Mouse (Mus musculus) ES-Bruce4 (cell line): ENCODE data around the gene Zbtb42.

Experiments
- CTCF ChIP-seq: IDR thresholded peaks from one replicate; pipeline ENCODE4 v1.8.1; 2011; ENCODE audit warnings: low read depth, low read length
- EP300 ChIP-seq: IDR thresholded peaks from 2 replicates; pipeline ENCODE4 v1.6.1; 2011; ENCODE audit warnings: low read depth, low read length; ENCODE audit not compliant: insufficient read depth
- POLR2A ChIP-seq: IDR thresholded peaks from one replicate; pipeline ENCODE4 v1.8.1; 2011; ENCODE audit warnings: low read length; ENCODE audit not compliant: insufficient read depth

DNA sequence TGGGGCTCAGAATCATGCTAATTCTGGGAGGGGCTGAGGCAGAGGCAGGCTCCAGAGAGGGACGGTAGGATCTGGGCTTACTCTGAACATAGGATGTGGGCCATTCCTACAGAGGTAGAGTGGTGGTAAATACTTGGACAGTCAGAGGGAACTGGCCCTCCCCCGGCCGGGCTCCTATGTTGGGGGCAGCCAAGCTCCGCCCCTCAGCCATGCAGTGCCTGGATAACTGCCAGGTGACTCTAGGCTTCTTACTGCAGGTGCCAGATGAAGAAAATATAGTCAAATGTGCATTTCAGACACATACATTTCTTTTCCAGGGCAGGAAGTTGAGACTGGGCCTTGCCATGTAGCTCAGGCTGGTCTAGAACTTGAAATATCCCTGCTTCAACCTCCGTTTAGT, 1.6 kb upstream of the Zbtb42 start:
- no peak for TF ChIP-seq CTCF
- no peak for TF ChIP-seq EP300
- no peak for TF ChIP-seq POLR2A
